Mouse (Mus musculus): ENCODE data around the gene Tespa1.
"Not testable (repeated sequence)": the region's sequence is repeated elsewhere in the genome, so short reads cannot be mapped to it uniquely, and the experiment has no call there.

Tespa1 gene

DNA sequence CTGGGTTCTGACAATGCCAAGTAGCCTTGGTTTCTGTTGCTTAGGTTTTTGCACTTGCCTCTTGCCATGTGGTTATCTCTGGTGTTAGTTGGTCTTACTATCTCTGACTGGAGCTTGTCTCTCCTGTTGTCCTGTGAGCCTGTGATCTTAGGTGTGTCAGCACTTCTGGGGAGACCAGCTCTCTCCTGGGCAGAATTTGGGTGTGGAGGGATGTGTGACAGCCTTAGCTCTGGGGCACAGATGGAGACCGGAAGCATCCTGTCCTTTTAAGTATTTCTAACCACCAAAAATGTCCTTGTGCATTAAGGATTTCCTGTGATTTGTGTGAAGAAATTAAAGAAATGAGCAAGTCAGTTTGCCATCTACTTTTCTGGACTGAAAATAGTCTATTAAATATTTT lies 21.4 kb downstream of the Tespa1 start:
- no peak for DNase-seq (ENCODE audit: low spot score in 2 of 2)

DNA sequence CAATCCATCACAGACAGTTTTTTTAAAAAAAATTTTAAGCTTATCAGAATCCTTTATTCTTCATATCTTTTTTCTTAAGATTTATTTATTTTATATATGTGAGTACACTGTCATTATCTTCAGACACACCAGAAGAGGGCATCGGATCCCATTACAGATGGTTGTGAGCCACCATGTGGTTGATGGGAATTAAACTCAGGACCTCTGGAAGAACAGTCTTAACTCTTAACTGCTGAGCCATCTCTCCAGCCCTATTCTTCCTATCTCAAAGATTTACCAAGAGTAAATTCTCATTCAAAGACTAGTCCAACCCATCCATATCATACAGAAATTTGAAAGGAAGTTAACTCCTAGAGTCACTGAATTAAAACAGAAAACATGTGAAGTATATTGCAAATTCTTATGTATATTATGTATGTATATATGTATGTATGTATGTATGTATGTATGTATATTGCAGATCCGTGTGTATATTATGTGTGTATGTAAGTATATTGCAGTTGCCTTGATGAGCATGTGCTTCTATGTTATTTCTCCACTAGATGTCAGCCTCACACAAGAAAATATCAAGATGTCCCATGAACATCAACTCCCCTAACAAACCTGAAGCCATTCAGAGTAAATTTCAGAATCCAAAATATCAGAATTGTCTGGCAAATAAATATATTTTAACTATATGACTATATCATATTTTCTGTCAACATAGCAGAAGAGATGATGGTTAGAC lies 40.9 kb downstream of the Tespa1 start:
- DNase-seq (ENCODE audit: low spot score in 2 of 2) = no peak

DNA sequence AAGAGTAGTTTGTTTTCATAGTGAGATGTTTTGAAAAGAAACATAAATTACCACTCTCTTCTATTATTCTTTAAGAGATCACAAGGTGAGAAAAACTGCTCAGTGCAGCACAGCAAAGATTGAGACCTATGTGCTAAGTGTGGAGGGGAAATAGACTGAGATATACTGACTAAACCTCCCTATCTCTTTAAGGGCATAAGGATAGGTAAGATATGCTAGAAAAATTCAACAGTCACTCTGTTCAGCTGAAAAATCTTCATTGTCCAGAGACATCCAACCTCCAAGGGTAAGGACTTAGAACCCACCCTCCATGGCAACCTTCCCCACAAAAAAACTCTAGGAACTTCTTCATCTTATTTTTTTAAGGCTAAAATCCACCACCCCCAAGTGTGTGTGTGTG lies 42.1 kb downstream of the Tespa1 start:
- DNase-seq (ENCODE audit: low spot score in 2 of 2) = no peak

DNA sequence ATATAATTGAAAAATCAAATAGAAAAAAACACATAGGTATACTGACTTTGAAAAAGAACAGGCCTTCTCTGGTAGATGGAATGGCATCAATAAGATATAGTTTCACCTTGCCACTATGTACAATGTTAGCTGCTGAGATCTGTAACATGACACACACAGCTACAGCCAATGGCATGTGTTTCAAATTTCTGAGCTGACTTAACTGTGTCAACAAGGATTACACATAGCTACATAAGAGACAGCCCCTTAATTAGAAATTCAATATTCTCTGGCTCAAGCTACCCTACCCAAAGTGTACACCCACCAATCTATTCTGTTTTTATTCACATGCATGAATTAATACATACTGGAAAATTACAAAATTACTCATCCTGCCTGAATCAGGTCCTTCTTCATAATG lies 45.7 kb downstream of the Tespa1 start:
- no peak for DNase-seq (ENCODE audit: low spot score in 2 of 2)

DNA sequence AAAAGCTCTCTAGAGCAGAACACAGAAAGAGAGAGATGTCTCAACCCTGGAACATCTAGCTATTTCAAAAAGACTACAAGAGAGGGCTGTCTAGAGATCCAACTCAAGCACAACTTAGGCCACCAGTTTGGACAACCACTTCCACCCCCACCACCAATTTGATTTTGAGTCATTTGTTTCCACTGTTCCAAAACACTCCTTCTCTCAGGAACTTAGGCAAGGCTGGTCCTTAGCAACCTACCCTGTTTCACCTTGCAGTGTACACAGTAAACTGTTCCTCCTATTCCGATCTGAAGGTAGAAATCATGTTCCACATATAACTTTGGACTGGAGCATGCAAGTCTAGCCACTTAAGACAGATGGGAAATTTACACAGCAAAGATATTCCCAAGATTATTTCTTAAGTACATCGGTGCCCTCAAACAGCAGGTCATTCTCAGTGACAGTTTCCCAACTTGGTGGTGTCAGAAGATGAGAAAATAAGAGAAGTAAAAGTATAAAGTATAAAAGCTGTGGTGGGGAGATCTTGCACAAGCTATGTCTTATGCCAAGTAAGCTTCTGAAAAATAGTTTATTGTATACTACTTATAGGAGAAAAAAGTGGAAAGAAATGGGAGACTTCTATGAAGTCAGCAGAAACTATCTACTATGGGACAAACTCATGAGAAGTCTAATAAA lies 47.5 kb downstream of the Tespa1 start:
- no peak for DNase-seq (ENCODE audit: low spot score in 2 of 2)

DNA sequence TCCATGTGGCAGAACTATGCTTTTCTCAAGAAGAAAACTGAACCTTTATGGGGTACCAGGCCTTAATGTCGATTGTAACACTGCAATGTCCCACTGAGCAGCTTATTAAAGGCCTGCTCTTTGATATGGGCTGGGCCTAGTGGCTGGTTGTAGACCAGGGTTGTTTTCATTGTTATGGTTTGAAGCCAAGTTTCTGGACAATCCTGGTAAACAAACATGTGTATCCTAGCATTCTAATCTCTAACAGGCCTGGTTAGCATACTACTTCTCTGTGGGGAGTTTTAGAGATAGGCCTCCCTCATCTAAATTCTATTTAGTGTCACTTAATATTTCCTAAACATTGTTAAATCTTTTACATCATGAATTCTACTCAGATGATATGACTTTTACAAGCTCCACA lies 49.0 kb downstream of the Tespa1 start:
- DNase-seq (ENCODE audit: low spot score in 2 of 2) = no peak

DNA sequence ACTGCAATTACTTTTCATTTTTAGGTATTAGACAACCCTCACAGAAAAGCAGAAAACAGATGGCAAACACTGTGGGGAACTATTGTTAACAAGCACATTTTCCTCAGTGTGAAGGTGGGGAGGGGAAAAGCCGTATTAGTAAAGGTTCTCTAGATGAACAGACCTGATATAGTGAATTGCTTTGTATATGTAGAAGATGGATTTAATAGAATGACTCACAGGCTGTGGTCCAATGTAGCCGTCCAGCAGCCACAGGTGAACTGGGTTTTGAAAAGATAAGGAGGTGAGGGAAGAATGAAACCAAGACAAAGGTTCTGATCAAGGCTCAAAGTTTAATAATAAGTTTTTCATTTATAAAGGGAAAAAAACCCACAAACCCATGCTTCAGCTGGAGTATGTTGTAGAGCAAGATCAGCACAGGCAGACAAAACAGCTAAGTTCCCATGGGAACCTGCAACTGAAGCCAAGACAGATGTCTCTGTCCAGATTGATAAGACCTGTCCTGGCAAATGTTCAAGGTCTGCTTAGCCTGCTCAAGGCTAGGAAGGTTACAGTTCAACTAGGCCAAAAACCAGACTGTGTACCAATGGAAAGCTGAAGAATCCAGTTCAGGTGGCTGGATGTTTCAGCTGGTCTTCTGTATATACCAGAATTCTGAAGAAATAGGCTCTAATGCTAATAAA lies 50.0 kb downstream of the Tespa1 start:
- DNase-seq (ENCODE audit: low spot score in 2 of 2) = no peak

DNA sequence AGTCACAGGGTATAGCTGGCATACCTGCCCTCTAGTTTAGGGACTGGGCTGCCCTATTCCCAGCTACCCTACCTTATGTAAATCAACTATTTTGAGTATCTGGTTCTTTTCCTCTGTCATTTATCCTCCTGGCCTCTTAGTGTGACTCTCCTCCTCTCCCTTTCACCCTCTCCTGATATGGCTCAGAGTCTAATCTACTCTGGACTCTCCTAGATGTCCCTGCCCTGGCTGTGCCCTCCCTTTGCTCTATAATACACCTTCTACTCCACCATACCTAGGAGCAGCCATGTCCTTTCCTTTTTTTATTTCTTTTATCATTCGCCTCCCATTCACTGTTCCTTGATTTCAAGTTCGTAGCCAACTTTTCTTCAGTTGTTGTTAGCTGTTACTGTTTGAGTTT lies 52.5 kb downstream of the Tespa1 start:
- no peak for DNase-seq (ENCODE audit: low spot score in 2 of 2)

DNA sequence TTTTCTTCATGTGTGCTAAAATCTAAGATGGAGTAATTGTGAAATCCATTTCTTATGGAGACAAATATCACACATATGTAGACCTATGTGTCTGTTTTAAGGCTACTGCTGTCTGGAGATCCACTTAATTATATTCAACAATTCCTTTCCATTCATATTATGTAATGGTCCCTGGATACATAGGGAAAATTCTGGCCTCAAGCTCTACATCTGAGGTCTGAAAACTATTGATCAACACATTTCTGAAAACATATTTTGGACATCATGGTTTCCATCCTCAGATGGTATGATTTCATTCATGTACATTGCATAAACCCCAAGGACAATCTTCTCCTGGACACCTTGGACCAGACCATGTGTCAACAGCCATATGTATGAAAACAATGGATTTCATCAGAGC lies 71.6 kb downstream of the Tespa1 start, which contains the start of gene Vmn2r84:
TSS of gene Vmn2r84 (minus strand) at position 101 of the 400 bp plus-strand sequence.
- no peak for DNase-seq (ENCODE audit: low spot score in 2 of 2)

DNA sequence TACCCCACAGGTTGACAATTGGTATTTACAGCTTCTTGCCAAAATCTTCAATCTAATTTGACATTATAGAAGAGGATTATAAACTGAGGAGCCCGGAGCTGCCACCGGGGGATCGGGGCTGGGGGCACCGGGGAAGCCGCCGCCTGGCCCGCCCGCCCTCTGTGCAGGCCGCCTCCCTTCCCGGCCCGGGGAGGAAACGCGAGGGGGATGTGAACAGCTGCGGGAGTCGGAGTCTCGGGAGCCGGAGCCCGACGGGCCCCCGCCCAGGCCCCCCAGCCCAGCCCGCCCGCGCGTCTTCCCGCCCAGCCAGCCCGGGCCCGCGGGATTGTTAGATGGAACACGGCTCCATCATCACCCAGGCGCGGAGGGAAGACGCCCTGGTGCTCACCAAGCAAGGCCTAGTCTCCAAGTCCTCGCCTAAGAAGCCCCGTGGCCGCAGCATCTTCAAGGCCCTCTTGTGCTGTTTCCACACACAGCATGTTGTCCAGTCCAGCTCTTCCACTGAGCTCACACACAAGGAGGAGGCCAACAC lies 89.6 kb downstream of the Tespa1 start:
- DNase-seq (ENCODE audit: low spot score in 2 of 2) = not testable (repeated sequence)

All from thymus, postnatal 10 days (tissue).